Mouse (Mus musculus): ENCODE measurements around the gene Ttll5.
A peak's percentile ranks its signal among the peaks of the same experiment; 100 is the strongest.

Gene Ttll5

GRCm38 (mm10) chr12:86051477-86051876, 227.0 kb downstream of the Ttll5 start:
- DNase-seq (ENCODE audit: extremely low spot score): no peak

- DNase-seq (ENCODE audit: extremely low spot score): no peak
Measured at GRCm38 (mm10) chr12:86055306-86055705, 230.8 kb downstream of the Ttll5 start.

- DNase-seq (ENCODE audit: extremely low spot score): no peak
Measured at GRCm38 (mm10) chr12:86056976-86057375, 232.5 kb downstream of the Ttll5 start.

- DNase-seq (ENCODE audit: extremely low spot score): no peak
Measured at GRCm38 (mm10) chr12:86057516-86057915, 233.1 kb downstream of the Ttll5 start.

- no peak for DNase-seq (ENCODE audit: extremely low spot score)
Measured at GRCm38 (mm10) chr12:86059341-86059740, 234.9 kb downstream of the Ttll5 start.

- no peak for DNase-seq (ENCODE audit: extremely low spot score)
Measured at GRCm38 (mm10) chr12:86064796-86065195, 240.3 kb downstream of the Ttll5 start.

GRCm38 (mm10) chr12:86071432-86071831, 247.0 kb downstream of the Ttll5 start:
- DNase-seq (ENCODE audit: extremely low spot score): no peak

- no peak for DNase-seq (ENCODE audit: extremely low spot score)
Measured at GRCm38 (mm10) chr12:86074681-86075080, 250.2 kb downstream of the Ttll5 start.

GRCm38 (mm10) chr12:86075358-86075757, 250.9 kb downstream of the Ttll5 start:
- DNase-seq (ENCODE audit: extremely low spot score): no peak

GRCm38 (mm10) chr12:86076321-86076901, 252.0 kb downstream of the Ttll5 start:
- peak; percentile 38 for DNase-seq (ENCODE audit: extremely low spot score)

GRCm38 (mm10) chr12:86077322-86077721, 252.9 kb downstream of the Ttll5 start:
- peak; percentile 55 for DNase-seq (ENCODE audit: extremely low spot score)

- DNase-seq (ENCODE audit: extremely low spot score): no peak
Measured at GRCm38 (mm10) chr12:86077736-86078135, 253.3 kb downstream of the Ttll5 start.

GRCm38 (mm10) chr12:86078176-86078552, 253.7 kb downstream of the Ttll5 start:
- DNase-seq (ENCODE audit: extremely low spot score): peak; percentile 22

GRCm38 (mm10) chr12:86078553-86079201, 254.2 kb downstream of the Ttll5 start, which contains the start of gene Tgfb3:
TSS of gene Tgfb3 (minus strand) at chr12:86079041.
- peak; percentile 79 for DNase-seq (ENCODE audit: extremely low spot score)

GRCm38 (mm10) chr12:86079202-86079667, 254.8 kb downstream of the Ttll5 start:
- DNase-seq (ENCODE audit: extremely low spot score): peak; percentile 91

GRCm38 (mm10) chr12:86082481-86083012, 258.1 kb downstream of the Ttll5 start, which contains the start of gene Ift43:
TSS of gene Ift43 (plus strand) at chr12:86082541.
- DNase-seq (ENCODE audit: extremely low spot score): peak; percentile 91

- no peak for DNase-seq (ENCODE audit: extremely low spot score)
Measured at GRCm38 (mm10) chr12:86085873-86086272, 261.4 kb downstream of the Ttll5 start.

GRCm38 (mm10) chr12:86086550-86086949, 262.1 kb downstream of the Ttll5 start:
- DNase-seq (ENCODE audit: extremely low spot score): no peak

GRCm38 (mm10) chr12:86088042-86088441, 263.6 kb downstream of the Ttll5 start:
- DNase-seq (ENCODE audit: extremely low spot score): no peak

GRCm38 (mm10) chr12:86090764-86091163, 266.3 kb downstream of the Ttll5 start:
- DNase-seq (ENCODE audit: extremely low spot score): no peak

GRCm38 (mm10) chr12:86091601-86092132, 267.2 kb downstream of the Ttll5 start:
- DNase-seq (ENCODE audit: extremely low spot score): peak; percentile 29

- no peak for DNase-seq (ENCODE audit: extremely low spot score)
Measured at GRCm38 (mm10) chr12:86094075-86094474, 269.6 kb downstream of the Ttll5 start.

- no peak for DNase-seq (ENCODE audit: extremely low spot score)
Measured at GRCm38 (mm10) chr12:86095806-86096205, 271.3 kb downstream of the Ttll5 start.

All from embryo, embryonic 9.5 days (tissue).